Mouse (Mus musculus) stomach, embryonic 14.5 days (tissue): Measurements from ENCODE around the gene Bloc1s1. TPM values are rescaled to one million over a fixed set of nuclear protein-coding genes. Genes with fewer than 3 reads are reported as not detected.
A peak's percentile ranks its signal among the peaks of the same experiment; 100 is the strongest.

Experiments used
- ATAC-seq: fragments of 200-750 bp; cut with Nextera tagmentation; 2 replicates; pipeline ENCODE4 v1.8.0; 2017; ENCODE audit warnings: low read depth, moderate TSS enrichment; ENCODE audit not compliant: insufficient number of reproducible peaks, insufficient read depth, low FRiP score
- H3K27ac ChIP-seq: fragments of 300-500 bp; sonication (generic); 2 replicates; pipeline ENCODE4 v1.5.1; 2014; ENCODE audit warnings: mild to moderate bottlenecking, low read length, moderate library complexity, mixed read lengths
- H3K27me3 ChIP-seq: fragments of 300-500 bp; sonication (generic); 2 replicates; pipeline ENCODE4 v1.6.1; 2014; ENCODE audit warnings: low read length, control low read depth, mixed read lengths; ENCODE audit not compliant: control insufficient read depth, insufficient read depth
- H3K36me3 ChIP-seq: fragments of 300-500 bp; sonication (generic); 2 replicates; pipeline ENCODE4 v1.6.1; 2014; ENCODE audit warnings: mild to moderate bottlenecking, control low read depth, low read length, moderate library complexity, mixed read lengths; ENCODE audit not compliant: control insufficient read depth, insufficient read depth
- H3K4me1 ChIP-seq: fragments of 300-500 bp; sonication (generic); 2 replicates; pipeline ENCODE4 v1.6.1; 2014; ENCODE audit warnings: low read length, control low read depth, mixed read lengths; ENCODE audit not compliant: control insufficient read depth, insufficient read depth
- H3K4me2 ChIP-seq: fragments of 300-500 bp; sonication (generic); replicated peaks from 2 replicates; pipeline ENCODE4 v1.6.1; 2014; ENCODE audit warnings: low read depth, low read length, control low read depth
- H3K4me3 ChIP-seq: fragments of 300-500 bp; sonication (generic); 2 replicates; pipeline ENCODE4 v1.5.1; 2014; ENCODE audit warnings: low read depth, low read length, control low read depth
- H3K9ac ChIP-seq: fragments of 300-500 bp; sonication (generic); replicated peaks from 2 replicates; pipeline ENCODE4 v1.6.1; 2014; ENCODE audit warnings: low read depth, mild to moderate bottlenecking, control low read depth, low read length, moderate library complexity, mixed read lengths
- H3K9me3 ChIP-seq: fragments of 300-500 bp; sonication (generic); 2 replicates; pipeline ENCODE4 v1.6.1; 2016; ENCODE audit warnings: low read depth, low read length, control low read depth; ENCODE audit not compliant: control insufficient read depth
- WGBS: fragments of 180-500 bp; shearing (Covaris S2); extraction: QIAGEN DNeasy Blood & Tissue Kit; methylation state at CpG from one replicate; pipeline ENCODE4 v1.1.7; 2014; 5-methylcytosine and 5-hydroxymethylcytosine counted together
- polyA plus RNA-seq: library from polyadenylated mRNA; unstranded; fragments of >200 nt; fragmentation: Nextera tagmentation; extraction: Ambion mirVana; gene quantifications from 2 replicates; pipeline ENCODE4 v1.2.1, GENCODE M21; 2014

Bloc1s1 gene
- polyA plus RNA-seq, 1 experiment from 2014 or later: 236 TPM

DNA sequence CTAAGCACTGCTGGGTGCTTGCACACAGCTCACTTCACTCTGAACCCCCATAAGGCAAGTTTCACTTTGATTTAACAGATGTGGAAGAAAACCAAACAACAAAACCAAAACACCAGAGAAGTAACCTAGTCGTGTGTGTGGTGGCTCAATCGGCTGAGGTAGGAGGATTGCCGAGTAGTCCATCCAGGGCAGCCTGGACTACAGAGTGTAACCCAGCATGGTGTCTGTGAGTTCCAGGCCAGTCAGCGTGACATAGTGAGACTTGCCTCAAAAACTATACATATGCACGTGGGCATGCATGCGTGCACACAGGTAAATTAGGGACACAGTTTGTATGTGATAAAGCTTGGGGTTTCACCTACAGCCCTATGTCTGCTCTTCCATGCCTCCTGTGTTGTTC lies 6.4 kb downstream of the Bloc1s1 start:
- ATAC-seq: no peak
- Histone ChIP-seq H3K4me3 (no peak overlapping the region), H3K9me3 (no peaks in the 10 kb centered on the region), H3K27me3 (no peaks in the 10 kb centered on the region), H3K36me3 (peaks cover 31% of the 10 kb centered on the region), H3K4me2 (no peak overlapping the region), H3K4me1 (peaks cover 31% of the 10 kb centered on the region), H3K9ac (no peak overlapping the region), H3K27ac (no peak overlapping the region)
- 88% methylated on average over 6 of the region's 6 CpGs for WGBS

DNA sequence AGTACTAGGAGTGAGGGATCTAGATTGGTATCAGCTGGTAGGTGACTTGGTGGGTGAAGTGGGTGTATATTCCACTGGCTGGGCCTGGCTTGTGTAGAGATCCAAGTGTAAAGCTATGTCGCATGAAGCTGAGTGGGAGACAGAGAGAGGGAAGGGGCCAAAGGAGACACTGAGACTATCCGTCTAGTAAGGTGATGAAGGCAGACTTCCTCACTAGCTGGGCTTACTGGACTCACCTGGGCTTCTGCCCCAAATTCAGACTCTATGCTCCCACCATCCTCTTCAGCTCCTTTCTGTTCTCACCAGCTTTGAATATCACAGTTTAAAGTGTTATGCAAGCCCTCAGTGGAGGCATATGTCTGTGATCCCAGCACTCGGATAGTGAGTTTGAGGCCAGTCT lies 7.2 kb downstream of the Bloc1s1 start:
- WGBS: 91% methylated on average over 3 of the region's 3 CpGs
- Histone ChIP-seq H3K36me3 (peaks cover 35% of the 10 kb centered on the region), H3K4me3 (no peak overlapping the region), H3K4me1 (peaks cover 23% of the 10 kb centered on the region; the same call in 1 of the 2 replicates), H3K9ac (no peak overlapping the region), H3K9me3 (no peaks in the 10 kb centered on the region), H3K27ac (no peak overlapping the region), H3K27me3 (no peaks in the 10 kb centered on the region), H3K4me2 (no peak overlapping the region)
- ATAC-seq: no peak

DNA sequence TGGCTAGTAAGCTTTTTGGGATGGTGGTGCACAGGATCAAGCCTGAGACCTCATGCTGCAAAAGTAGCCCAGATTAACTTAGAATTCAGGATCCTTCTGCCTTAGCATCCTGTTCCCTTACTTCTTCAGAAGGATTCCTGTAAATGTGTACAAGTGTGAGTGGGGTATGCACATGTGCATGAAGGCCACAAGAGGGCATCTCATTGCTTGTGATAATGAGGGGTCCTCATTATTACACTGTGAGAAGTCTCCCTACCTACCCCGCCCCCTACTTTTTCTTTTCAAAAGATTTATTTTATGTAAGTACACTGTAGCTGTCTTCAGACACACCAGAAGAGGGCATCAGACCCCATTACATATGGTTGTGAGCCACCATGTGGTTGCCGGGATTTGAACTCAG lies 8.3 kb downstream of the Bloc1s1 start:
- H3K4me1 ChIP-seq: peaks cover 19% of the 10 kb centered on the region
- H3K4me3 ChIP-seq: no peak overlapping the region
- H3K27ac ChIP-seq: no peak overlapping the region
- no peaks in the 10 kb centered on the region for H3K9me3 ChIP-seq
- no peak overlapping the region for H3K9ac ChIP-seq
- H3K4me2 ChIP-seq: no peak overlapping the region
- peaks cover 35% of the 10 kb centered on the region for H3K36me3 ChIP-seq
- H3K27me3 ChIP-seq: no peaks in the 10 kb centered on the region
- ATAC-seq: no peak
- WGBS: 98% methylated on average over 2 of the region's 2 CpGs

DNA sequence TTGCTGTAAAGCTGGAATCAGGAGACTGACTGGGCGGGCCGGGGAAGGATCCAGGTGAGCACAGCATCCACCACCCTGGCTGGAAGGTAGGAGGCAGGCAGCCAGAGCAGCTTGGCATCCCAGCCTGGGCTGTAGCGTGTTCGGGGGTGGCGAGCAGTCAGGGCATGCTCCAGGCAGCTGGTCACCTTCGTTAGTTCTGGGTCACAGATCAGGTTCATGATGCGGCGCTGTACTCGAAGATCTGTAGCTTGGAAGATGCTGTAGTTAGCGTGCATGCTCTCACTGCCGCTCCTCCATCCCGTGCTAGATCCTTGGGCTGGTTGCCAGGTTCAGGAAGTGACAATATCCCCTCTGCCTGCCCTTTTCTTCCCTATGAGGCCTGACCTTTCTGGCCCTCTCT lies 10.1 kb downstream of the Bloc1s1 start:
- H3K4me2 ChIP-seq: no peak overlapping the region
- H3K9me3 ChIP-seq: no peaks in the 10 kb centered on the region
- H3K27me3 ChIP-seq: no peaks in the 10 kb centered on the region
- no peak overlapping the region for H3K27ac ChIP-seq
- peaks cover 35% of the 10 kb centered on the region for H3K36me3 ChIP-seq
- no peak for ATAC-seq
- WGBS: 92% methylated on average over 12 of the region's 12 CpGs
- no peak overlapping the region for H3K4me3 ChIP-seq
- no peak overlapping the region for H3K9ac ChIP-seq
- H3K4me1 ChIP-seq: peaks cover 8% of the 10 kb centered on the region

- Histone ChIP-seq H3K4me3 (no peak overlapping the region), H3K4me1 (peaks cover 8% of the 10 kb centered on the region), H3K9ac (no peak overlapping the region), H3K4me2 (no peak overlapping the region), H3K36me3 (peaks cover 35% of the 10 kb centered on the region), H3K27ac (no peak overlapping the region), H3K27me3 (no peaks in the 10 kb centered on the region), H3K9me3 (no peaks in the 10 kb centered on the region)
- ATAC-seq: no peak
- 8% methylated on average over 5 of the region's 5 CpGs for WGBS
These were observed 10.6 kb downstream of the Bloc1s1 start for GRCm38 (mm10) chr10:128913219-128913618.

DNA sequence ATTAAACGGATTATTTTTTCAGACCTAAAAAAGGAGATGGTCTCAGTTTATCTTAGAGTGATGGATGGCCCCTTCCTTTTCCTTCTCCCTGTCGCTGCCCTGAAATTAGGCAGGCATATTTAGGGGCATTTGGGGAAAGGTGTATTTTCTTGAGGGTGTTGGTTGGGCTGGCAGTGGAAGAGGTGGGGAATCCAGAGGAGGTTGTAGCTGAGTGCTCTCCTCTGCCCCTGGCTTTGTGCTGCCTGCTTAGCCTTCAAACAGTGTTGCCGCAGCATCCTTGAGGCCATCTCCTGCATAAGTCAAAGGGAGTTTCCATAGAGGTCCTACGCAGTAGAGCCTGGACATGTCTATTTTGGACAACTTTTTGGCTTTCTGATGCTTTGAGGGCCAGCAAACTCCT lies 11.0 kb downstream of the Bloc1s1 start:
- H3K4me3 ChIP-seq: no peak overlapping the region
- H3K36me3 ChIP-seq: peaks cover 33% of the 10 kb centered on the region

GRCm38 (mm10) chr10:128912268-128912667 lies 11.6 kb downstream of the Bloc1s1 start:
- 83% methylated on average over 4 of the region's 4 CpGs for WGBS
- Histone ChIP-seq H3K4me2 (no peak overlapping the region), H3K27me3 (no peaks in the 10 kb centered on the region), H3K27ac (no peak overlapping the region), H3K9me3 (no peaks in the 10 kb centered on the region), H3K4me1 (peaks cover 8% of the 10 kb centered on the region), H3K4me3 (no peak overlapping the region), H3K9ac (no peak overlapping the region), H3K36me3 (peaks cover 31% of the 10 kb centered on the region; the same call in 1 of the 2 replicates)
- no peak for ATAC-seq

More for the DNA sequence above, 11.0 kb downstream of the Bloc1s1 start:
- 64% methylated on average over 4 of the region's 4 CpGs for WGBS
- Histone ChIP-seq H3K4me1 (peaks cover 8% of the 10 kb centered on the region), H3K27me3 (no peaks in the 10 kb centered on the region), H3K27ac (no peak overlapping the region), H3K9ac (no peak overlapping the region), H3K4me2 (no peak overlapping the region), H3K9me3 (no peaks in the 10 kb centered on the region)
- no peak for ATAC-seq

- Histone ChIP-seq H3K27ac (no peak overlapping the region), H3K9me3 (no peaks in the 10 kb centered on the region), H3K4me2 (peak overlapping the region; percentile 68), H3K4me3 (peak overlapping the region; percentile 90; the same call in 1 of the 2 replicates), H3K36me3 (peaks cover 23% of the 10 kb centered on the region; the same call in 1 of the 2 replicates), H3K27me3 (no peaks in the 10 kb centered on the region), H3K4me1 (peaks cover 8% of the 10 kb centered on the region), H3K9ac (no peak overlapping the region)
- 87% methylated on average over 6 of the region's 6 CpGs for WGBS
- no peak for ATAC-seq
These were observed 12.4 kb downstream of the Bloc1s1 start for GRCm38 (mm10) chr10:128911430-128911829.
